Mouse (Mus musculus) inflammation-experienced regulatory T-cells, adult 6 months (primary cell): ENCODE measurements around the gene Plppr2. TPM values are rescaled to one million over a fixed set of nuclear protein-coding genes. Genes with fewer than 3 reads are reported as not detected.

Experiments used
- ATAC-seq: one replicate; pipeline ENCODE4 v1.8.0; 2017
- polyA plus RNA-seq, 3 experiments: library from polyadenylated mRNA; unstranded; fragments of 100-300 nt; shearing (Covaris generic); gene quantifications; one replicate each; pipeline ENCODE4 v1.2.1; 2017

The Plppr2 gene
- polyA plus RNA-seq, 3 experiments from 2014 or later: 0.26 to 1.2 (median 0.45) TPM

- no peak for ATAC-seq
Measured at GRCm38 (mm10) chr9:21962010-21962409, 25.2 kb downstream of the Plppr2 start.

GRCm38 (mm10) chr9:21962416-21963059 is 25.7 kb downstream of the Plppr2 start:
- ATAC-seq: peak; percentile 87

- no peak for ATAC-seq
Measured at GRCm38 (mm10) chr9:21963417-21963816, 26.6 kb downstream of the Plppr2 start, which contains the start of gene Epor. Gene Epor (minus strand): TSS chr9:21963506.

GRCm38 (mm10) chr9:21968883-21969282 is 32.0 kb downstream of the Plppr2 start:
- no peak for ATAC-seq

GRCm38 (mm10) chr9:21969304-21969703 is 32.5 kb downstream of the Plppr2 start:
- no peak for ATAC-seq

- ATAC-seq: no peak
Measured at GRCm38 (mm10) chr9:21976626-21977175, 39.9 kb downstream of the Plppr2 start.

DNA sequence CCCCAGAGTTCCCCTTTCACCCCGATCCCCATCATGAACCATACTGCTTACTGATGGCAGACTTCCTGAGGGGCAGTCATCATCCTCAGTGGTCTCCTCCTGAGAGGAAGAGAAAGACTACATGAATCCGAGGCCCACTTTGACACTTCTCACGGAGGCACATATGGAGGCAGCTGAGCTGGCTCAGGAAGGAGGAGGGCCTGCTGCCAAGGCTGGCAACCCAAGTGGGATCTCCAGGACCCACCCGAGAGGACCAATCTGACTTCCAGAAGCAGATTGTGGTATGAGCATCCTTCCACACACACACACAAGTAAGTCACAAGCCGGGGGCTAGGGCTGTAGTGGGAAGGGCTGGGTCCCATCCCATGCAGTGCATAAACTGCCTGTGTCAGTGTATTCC is 40.5 kb downstream of the Plppr2 start:
- no peak for ATAC-seq

DNA sequence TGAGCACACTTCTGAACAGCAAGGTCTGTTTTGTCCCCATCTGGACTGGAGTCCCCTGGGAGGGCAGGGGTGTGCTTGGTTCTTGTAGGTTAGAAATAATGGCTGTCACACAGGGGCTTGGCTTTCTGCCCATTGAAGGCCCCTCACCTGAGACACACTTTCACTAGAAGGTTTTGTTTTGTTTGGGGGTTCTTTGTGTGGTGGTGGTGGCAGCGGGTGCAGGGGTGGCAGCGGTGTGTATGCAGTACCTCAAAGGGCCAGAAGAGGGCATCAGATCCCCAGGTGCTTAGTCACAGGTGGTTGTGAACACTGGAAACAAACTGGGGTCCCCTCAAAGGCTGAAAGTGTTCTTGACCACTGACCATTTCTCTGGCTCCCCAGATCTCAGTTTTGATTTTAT is 41.1 kb downstream of the Plppr2 start:
- ATAC-seq: no peak

DNA sequence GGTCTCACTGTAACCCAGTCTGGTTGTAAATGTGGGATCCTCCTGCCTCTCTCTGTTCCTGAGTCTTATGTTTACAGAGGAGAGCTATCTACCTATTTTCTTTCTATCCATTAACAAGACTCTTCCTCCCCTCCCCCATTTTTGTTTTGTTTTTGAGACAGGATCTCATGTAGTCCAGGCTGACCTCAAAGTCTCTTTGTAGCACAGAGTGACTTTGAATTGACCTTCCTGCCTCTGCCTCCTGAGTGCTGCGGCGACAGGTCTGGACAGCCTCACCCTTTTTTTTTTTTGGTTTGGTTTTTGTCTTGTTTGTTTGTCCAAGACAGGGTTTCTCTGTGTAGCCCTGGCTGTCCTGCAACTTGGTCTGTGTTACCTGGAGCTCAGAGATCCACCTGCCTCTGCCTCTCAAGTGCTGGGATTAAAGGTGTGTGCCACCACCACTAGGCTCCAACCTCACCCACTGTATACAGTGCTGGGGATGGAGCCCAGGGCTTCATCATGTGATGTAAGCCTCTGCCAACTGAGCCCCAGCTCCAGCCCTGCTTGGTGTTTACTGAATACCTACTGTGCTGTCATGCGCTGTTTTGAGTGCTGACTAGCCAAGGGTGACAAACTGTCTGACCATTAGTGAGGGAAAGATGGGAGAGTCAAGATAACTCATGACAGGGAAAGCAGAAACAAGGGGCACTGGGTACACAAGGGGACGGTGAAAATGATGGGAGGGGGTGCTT is 41.7 kb downstream of the Plppr2 start:
- no peak for ATAC-seq

GRCm38 (mm10) chr9:21983911-21984310 is 47.1 kb downstream of the Plppr2 start:
- ATAC-seq: no peak

DNA sequence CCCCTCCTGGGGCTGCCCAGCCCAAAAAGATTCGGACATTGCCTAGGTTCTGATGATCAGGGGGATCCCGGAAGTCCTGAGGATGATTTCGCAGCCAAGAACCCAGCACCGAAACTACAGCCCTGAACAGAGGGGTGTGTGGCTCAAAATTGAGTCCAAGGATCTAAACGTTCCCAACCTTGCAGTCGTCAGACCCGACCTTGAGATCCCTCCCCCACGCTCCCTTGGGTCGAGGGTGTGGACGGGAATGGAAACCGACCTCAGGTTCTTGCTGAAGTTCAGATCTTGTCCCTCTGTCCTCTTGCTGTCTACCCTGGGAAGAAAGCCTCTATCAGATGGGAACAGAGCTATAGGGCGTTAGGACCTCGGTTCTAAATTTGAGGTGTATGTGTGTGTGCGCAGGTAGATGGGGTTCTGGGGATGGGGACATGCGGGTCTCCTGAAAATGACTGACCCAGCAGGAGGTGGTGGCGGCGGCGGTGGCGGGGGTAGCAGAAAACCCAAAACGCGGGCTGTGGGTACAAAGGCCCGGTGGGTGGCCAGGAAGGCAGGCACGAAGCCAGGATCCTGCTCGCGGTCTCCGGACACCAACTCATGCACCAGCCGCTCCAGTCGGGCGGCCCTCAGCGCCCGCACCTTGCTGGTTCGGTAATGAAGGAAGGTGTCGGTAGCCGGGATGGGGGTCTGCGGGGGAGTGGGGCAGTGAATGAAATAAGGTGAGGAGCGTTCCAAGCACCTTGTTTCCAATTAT is 50.9 kb downstream of the Plppr2 start:
- ATAC-seq: no peak

DNA sequence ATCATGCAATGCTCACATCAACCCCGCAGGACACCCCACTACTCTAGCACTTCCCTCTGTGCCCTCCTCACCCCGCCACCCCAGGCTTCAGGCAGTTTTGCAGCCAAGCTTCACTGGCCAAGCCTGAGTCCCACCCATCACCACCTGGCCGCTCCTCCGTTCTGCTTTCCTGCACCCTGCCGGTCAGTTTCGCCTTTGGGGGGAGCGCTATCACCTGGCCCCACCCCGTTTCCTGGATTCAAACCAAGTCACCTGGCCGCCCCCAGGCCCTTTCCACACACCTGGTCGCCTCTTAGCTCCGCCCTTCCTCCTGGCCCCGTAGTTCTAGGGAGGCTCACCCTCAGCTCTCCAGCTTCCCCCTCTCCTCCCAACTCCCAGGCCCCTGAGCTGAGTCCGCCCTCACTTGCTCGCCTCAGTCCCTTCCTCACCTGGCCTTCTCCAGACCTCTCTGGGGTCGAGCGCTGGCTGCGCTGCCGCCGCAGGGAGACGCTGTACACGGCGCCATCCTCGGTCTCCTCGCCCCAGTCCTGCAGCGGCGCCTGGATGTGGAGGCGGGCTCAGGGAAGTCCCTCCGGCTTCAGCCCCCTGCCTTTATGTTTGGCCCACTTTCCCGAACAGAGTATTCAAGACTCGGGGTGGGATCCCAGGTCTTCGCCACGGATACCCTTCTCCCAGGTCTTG is 51.7 kb downstream of the Plppr2 start:
- ATAC-seq: no peak

DNA sequence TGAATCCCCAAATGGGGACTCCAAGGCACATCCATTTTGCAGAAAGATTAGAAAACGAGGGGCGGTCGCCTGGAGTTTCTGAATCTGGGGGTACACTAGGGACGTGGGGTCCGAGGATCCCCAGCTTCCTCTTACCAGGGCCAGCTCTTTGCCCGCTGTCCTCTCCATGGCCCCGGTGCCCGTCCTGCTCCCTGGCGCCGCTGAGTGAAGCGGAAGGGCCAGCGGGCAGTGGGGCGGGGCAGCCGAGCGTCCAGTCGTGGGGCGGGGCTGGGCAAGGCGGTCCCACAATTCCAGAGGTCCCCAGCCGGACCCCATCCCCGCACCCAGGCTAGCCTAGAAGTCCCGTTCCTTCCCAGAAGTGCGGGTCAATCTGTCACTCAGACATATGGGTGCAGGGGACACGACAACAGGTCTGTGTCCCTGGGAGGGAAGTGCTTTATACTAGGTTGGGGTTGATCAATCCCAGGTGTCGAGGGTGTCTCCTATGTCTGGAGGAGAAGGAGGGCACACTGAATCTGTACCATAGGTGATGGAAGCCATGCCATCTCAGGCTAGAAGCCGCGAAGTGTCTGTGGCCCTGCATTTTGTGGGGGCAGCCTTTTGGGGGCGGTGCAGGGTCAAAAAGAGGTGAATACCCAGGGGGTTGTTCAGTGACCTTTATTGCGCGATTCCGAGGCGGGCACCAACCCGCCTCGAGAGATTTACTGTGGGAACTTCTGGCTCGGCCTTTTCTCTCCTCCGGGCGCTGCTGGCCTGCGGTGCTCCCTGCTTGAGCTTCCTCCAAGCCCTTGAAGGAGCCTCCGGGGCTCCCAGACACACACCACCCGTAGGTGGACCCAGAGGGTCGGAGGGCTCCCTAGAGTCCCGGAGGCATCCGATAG is 52.6 kb downstream of the Plppr2 start, which contains the start of gene Rgl3:
Rgl3 (minus strand) TSS at position 217 of the 881 bp plus-strand sequence.
- ATAC-seq: no peak

- no peak for ATAC-seq
Measured at GRCm38 (mm10) chr9:21992227-21992626, 55.4 kb downstream of the Plppr2 start.

DNA sequence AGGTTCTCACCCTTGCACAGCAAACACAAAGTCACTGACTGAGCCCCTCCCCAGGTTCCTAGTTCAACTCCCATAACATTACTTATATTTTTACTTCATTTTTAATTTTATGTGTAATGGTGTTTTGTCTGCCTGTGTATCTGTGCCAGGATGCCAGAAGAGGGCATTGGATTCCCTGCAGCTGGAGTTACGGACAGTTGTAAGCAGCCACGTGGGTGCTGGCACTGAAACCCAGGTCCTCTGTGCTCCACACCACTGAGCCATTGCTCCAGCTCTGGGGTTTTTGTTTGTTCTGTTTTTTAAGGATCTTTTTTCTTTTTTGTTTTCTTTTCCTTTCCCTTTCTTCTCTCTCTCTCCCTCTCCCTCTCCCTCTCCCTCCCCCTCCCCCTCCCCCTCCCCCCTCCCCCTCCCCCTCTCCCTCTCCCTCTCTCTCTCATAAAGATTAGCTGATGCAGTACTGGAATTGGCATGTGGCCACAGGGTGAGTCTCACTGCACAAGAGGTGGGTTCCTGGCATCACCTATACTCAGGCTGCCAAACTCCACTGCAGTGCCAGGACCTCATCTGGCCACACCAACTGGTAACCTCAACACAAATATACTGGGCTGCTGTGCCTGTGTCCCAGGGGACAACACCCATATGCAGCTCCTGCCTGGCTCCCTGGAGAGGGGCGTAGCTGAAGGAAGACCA is 59.5 kb downstream of the Plppr2 start:
- ATAC-seq: no peak

Other genes starting within 250 kb of the Plppr2 start
- gene Ldlr, start 213.6 kb upstream of the Plppr2 start, polyA plus RNA-seq: 10 to 100 TPM in 2 of 3 experiments, 1 to 10 TPM in 1; 9.2 to 21.2 (median 14.6) TPM
- 10 to 100 TPM in 1 of 3 experiments, 1 to 10 TPM in 2; 5.5 to 54.9 (median 8.6) TPM for gene Spc24, start 176.7 kb upstream of the Plppr2 start, polyA plus RNA-seq
- gene Kank2, start 138.3 kb upstream of the Plppr2 start, polyA plus RNA-seq: not detected
- gene Angptl8, start 101.5 kb upstream of the Plppr2 start, polyA plus RNA-seq: not detected
- gene Dock6, start 84.4 kb upstream of the Plppr2 start, polyA plus RNA-seq: 1 to 10 TPM; 1.7 to 2.1 (median 1.9) TPM
- gene Rab3d, start 18.8 kb upstream of the Plppr2 start, polyA plus RNA-seq: 1 to 10 TPM; 7.4 to 9.6 (median 8.9) TPM
- gene Ccdc159, start 9.6 kb upstream of the Plppr2 start, polyA plus RNA-seq: not detected
- 10 to 100 TPM in 1 of 3 experiments, 1 to 10 TPM in 2; 8.8 to 11.1 (median 9.7) TPM for gene Tmem205, start 9.5 kb upstream of the Plppr2 start, polyA plus RNA-seq
- gene Swsap1, start 18.7 kb downstream of the Plppr2 start, polyA plus RNA-seq: 1 to 10 TPM; 3.6 to 6.2 (median 4.9) TPM
- under 1 TPM in 2 of 3 experiments, not detected in 1; 0.31 to 0.38 TPM for gene Epor, start 26.5 kb downstream of the Plppr2 start, polyA plus RNA-seq
- not detected for gene Rgl3, start 52.4 kb downstream of the Plppr2 start, polyA plus RNA-seq
- not detected for gene Ccdc151, start 65.6 kb downstream of the Plppr2 start, polyA plus RNA-seq
- gene Prkcsh, start 65.8 kb downstream of the Plppr2 start, polyA plus RNA-seq: 10 to 100 TPM; 30.8 to 47.7 (median 36.1) TPM
- gene Elavl3, start 115.0 kb downstream of the Plppr2 start, polyA plus RNA-seq: not detected
- gene Gm49318, start 134.2 kb downstream of the Plppr2 start, polyA plus RNA-seq: not detected
- 1 to 10 TPM; 2.9 to 7.0 (median 6.5) TPM for gene Zfp653, start 134.3 kb downstream of the Plppr2 start, polyA plus RNA-seq
- gene Ecsit, start 148.4 kb downstream of the Plppr2 start, polyA plus RNA-seq: 10 to 100 TPM; 27.7 to 40.0 (median 37.7) TPM
- under 1 TPM; 0.20 to 0.36 (median 0.32) TPM for gene Cnn1, start 162.2 kb downstream of the Plppr2 start, polyA plus RNA-seq
- 10 to 100 TPM; 76.4 to 98.9 (median 89.4) TPM for gene Elof1, start 180.1 kb downstream of the Plppr2 start, polyA plus RNA-seq
- gene Acp5, start 198.7 kb downstream of the Plppr2 start, polyA plus RNA-seq: 100 to 1,000 TPM; 155 to 257 (median 245) TPM
- gene Pigyl, start 219.8 kb downstream of the Plppr2 start, polyA plus RNA-seq: 10 to 100 TPM; 40.1 to 46.8 (median 43.2) TPM